Mouse (Mus musculus) kidney, embryonic 16.5 days (tissue): ENCODE data around the gene AI837181. TPM values are rescaled to one million over a fixed set of nuclear protein-coding genes. Genes with fewer than 3 reads are reported as not detected.

ENCODE experiments used
- ATAC-seq: fragments of 200-750 bp; cut with Nextera tagmentation; 2 replicates; pipeline ENCODE4 v1.8.0; 2017; ENCODE audit warnings: moderate TSS enrichment; ENCODE audit not compliant: low FRiP score, low TSS enrichment
- H3K27ac ChIP-seq: fragments of 300-500 bp; sonication (generic); 2 replicates; pipeline ENCODE4 v1.5.1; 2014; ENCODE audit warnings: low read length
- H3K27me3 ChIP-seq: fragments of 300-500 bp; sonication (generic); 2 replicates; pipeline ENCODE4 v1.6.1; 2014; ENCODE audit warnings: low read length, control low read depth, mixed read lengths; ENCODE audit not compliant: insufficient read depth
- H3K36me3 ChIP-seq: fragments of 300-500 bp; sonication (generic); 2 replicates; pipeline ENCODE4 v1.6.1; 2014; ENCODE audit warnings: low read length, control low read depth, mixed read lengths; ENCODE audit not compliant: insufficient read depth
- H3K4me1 ChIP-seq: fragments of 300-500 bp; sonication (generic); 2 replicates; pipeline ENCODE4 v1.6.1; 2014; ENCODE audit warnings: low read length, control low read depth, mixed read lengths; ENCODE audit not compliant: insufficient read depth
- H3K4me2 ChIP-seq: fragments of 300-500 bp; sonication (generic); replicated peaks from 2 replicates; pipeline ENCODE4 v1.6.1; 2014; ENCODE audit warnings: low read depth, low read length
- H3K4me3 ChIP-seq: fragments of 300-500 bp; sonication (generic); 2 replicates; pipeline ENCODE4 v1.5.1; 2014; ENCODE audit warnings: mild to moderate bottlenecking, low read length
- H3K9ac ChIP-seq: fragments of 300-500 bp; sonication (generic); replicated peaks from 2 replicates; pipeline ENCODE4 v1.6.1; 2014; ENCODE audit warnings: low read length
- H3K9me3 ChIP-seq: fragments of 300-500 bp; sonication (generic); 2 replicates; pipeline ENCODE4 v1.6.1; 2016; ENCODE audit warnings: low read length, control low read depth
- WGBS: fragments of 180-500 bp; shearing (Covaris S2); extraction: QIAGEN DNeasy Blood & Tissue Kit; methylation state at CpG from one replicate; pipeline ENCODE4 v1.1.7; 2014; 5-methylcytosine and 5-hydroxymethylcytosine counted together
- polyA plus RNA-seq: library from polyadenylated mRNA; unstranded; fragments of >200 nt; fragmentation: Nextera tagmentation; extraction: Ambion mirVana; gene quantifications from 2 replicates; pipeline ENCODE4 v1.2.1, GENCODE M21; 2015

AI837181 gene
- polyA plus RNA-seq, 1 experiment from 2014 or later: 50.8 TPM

DNA sequence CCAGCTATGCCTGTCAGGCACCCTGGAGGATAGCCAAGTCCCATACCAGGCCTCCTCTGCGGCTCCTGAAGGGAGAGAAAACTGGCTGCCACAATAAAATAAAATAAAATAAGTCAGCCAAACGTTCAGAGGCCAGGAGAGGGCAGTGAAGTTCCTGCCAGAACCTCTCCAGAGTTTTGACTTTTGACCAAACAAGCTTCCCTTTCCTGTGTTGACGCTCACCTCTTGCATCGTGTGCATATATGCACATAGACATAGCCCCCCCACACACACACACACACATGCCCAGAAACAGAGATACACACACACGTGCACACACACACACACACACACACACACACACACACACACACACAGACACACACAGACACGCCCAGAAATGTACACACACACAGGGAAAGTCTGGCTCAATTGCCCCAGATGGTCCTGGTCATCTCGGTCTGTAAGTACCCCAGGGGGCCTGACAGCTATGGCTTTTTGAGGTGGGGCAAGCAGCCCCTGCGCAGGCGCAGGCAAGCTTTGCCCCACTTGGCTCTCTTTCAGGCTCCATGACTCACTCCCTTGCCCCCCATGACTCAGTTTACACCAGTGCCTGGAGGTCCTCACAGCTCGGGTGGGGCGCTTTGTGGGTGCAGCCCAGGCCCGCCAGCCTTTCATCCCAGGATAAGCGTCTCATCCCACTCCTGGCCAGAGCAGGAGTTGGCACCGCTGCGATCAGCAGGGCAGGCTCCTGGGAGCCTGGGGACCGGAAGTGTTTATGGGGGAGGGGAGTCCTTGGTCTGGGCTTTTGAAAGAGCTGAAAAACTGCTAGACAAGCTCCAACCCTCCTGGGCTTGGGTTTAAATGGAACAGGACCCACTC is 8.3 kb downstream of the AI837181 start:
- H3K4me3 ChIP-seq: peak overlapping the region; percentile 42
- H3K36me3 ChIP-seq: no peaks in the 10 kb centered on the region
- H3K4me1 ChIP-seq: peaks cover 15% of the 10 kb centered on the region
- peak overlapping the region; percentile 77 for H3K27ac ChIP-seq
- peak overlapping the region; percentile 67 for H3K9ac ChIP-seq
- H3K4me2 ChIP-seq: peak overlapping the region; percentile 73
- H3K9me3 ChIP-seq: no peaks in the 10 kb centered on the region
- 6% methylated on average over 16 of the region's 16 CpGs for WGBS
- no peaks in the 10 kb centered on the region for H3K27me3 ChIP-seq
- ATAC-seq: peak; percentile 73; the same call in 1 of the 2 replicates

DNA sequence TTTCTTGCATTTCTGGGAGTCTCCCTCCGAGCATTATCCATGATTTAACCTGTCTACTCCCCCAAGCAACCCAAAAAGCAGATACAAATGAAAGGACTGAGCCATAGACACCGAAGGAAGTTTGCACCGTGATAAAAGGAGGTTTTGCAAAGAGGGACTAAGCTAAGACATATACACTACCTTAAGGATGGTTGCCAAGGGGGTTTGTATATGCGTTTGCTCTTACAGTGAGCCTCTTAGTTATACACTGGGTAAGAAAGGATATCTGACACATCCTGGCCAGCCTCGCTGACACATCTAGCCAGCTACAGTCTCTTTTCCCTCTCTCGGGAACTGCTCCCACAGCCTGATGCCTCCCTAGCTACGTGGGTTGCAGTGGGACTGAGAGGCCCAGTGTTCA is 9.0 kb downstream of the AI837181 start:
- no peak overlapping the region for H3K4me3 ChIP-seq
- peak overlapping the region; percentile 77; the same call in 1 of the 2 replicates for H3K27ac ChIP-seq
- H3K27me3 ChIP-seq: no peaks in the 10 kb centered on the region
- peak overlapping the region; percentile 73 for H3K4me2 ChIP-seq
- H3K4me1 ChIP-seq: peaks cover 15% of the 10 kb centered on the region
- no peak for ATAC-seq
- 65% methylated on average over 7 of the region's 7 CpGs for WGBS
- no peaks in the 10 kb centered on the region for H3K36me3 ChIP-seq
- no peaks in the 10 kb centered on the region for H3K9me3 ChIP-seq
- H3K9ac ChIP-seq: peak overlapping the region; percentile 67; the same call in 1 of the 2 replicates

DNA sequence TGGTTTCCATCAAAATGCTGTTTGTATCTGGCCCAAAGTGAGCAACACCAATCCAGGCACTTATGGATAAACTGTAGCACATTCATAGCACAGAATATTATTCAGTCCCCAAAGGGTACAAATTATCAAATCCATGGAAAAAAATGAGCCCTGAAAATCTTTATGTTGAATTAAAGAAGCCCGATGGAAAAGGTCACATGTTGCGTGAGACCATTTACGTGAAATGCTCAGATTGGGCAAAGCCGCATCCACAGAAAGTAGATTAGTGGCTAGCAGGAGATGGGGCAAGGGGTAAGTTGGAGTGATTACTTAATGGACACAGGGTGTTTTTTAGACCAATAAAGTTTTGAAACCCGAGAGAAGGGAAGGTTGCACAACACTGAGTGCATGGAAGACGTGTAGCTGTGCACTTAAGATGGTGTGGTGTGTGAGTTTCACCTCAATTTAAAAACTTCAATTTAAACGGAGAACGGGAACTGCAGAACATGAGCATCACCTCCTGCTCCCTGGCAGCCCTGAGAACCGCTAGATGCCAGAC is 19.5 kb downstream of the AI837181 start:
- Histone ChIP-seq H3K27ac (no peak overlapping the region), H3K9me3 (peaks cover 5% of the 10 kb centered on the region), H3K4me1 (peaks cover 24% of the 10 kb centered on the region), H3K27me3 (peaks cover 29% of the 10 kb centered on the region), H3K4me2 (no peak overlapping the region), H3K36me3 (no peaks in the 10 kb centered on the region), H3K9ac (no peak overlapping the region), H3K4me3 (no peak overlapping the region)
- WGBS: 58% methylated on average over 9 of the region's 9 CpGs
- ATAC-seq: no peak

DNA sequence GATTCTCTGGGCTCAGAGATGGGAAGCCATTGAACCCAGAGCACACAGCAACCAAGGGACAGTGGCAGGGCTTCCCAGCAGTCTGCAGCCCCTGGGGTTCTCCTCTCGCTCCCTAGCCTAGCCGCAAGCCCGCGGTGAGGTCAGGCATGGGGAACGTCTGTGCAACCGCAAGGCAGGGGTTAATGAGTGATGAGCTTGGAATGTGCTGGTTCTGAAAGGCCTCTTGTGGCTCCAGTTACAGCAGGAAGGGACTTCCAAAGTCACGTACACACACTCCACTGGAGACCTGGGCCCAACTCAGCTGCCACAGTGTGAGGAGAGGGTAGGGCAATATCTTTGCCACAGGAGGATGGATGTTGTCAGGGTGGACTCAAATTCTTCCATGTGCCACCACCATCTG is 20.0 kb downstream of the AI837181 start:
- H3K36me3 ChIP-seq: no peaks in the 10 kb centered on the region
- H3K27ac ChIP-seq: no peak overlapping the region
- H3K27me3 ChIP-seq: peaks cover 35% of the 10 kb centered on the region
- no peak overlapping the region for H3K9ac ChIP-seq
- no peak overlapping the region for H3K4me2 ChIP-seq
- ATAC-seq: 0 out of 2 replicates have a peak, but pooled peaks have one; percentile 52
- peaks cover 5% of the 10 kb centered on the region for H3K9me3 ChIP-seq
- peaks cover 24% of the 10 kb centered on the region for H3K4me1 ChIP-seq
- no peak overlapping the region for H3K4me3 ChIP-seq
- WGBS: 14% methylated on average over 7 of the region's 7 CpGs

DNA sequence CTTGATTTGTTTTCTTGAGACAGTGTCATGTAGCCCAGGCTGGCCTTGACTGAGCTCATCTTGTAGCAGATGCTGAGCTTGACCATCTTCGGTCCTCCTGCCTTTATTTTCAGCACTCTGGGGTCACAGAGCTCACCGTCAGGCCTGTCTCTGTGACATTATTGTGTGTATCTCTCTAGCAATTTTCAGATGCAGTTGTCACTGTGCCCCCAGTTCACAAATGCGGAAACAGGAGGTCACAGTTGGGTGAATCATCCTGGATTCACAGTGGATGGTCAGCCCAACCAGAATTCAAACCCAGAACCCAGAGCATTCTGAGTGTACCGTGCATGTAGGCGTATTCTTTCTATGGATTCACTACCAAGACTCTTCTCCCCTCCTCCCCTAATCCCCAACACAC is 20.8 kb downstream of the AI837181 start:
- Histone ChIP-seq H3K9me3 (no peaks in the 10 kb centered on the region; the same call in 1 of the 2 replicates), H3K4me3 (no peak overlapping the region), H3K4me1 (peaks cover 24% of the 10 kb centered on the region), H3K27me3 (peaks cover 35% of the 10 kb centered on the region), H3K4me2 (no peak overlapping the region), H3K9ac (no peak overlapping the region), H3K27ac (no peak overlapping the region), H3K36me3 (no peaks in the 10 kb centered on the region)
- 86% methylated on average over 5 of the region's 5 CpGs for WGBS
- ATAC-seq: no peak

DNA sequence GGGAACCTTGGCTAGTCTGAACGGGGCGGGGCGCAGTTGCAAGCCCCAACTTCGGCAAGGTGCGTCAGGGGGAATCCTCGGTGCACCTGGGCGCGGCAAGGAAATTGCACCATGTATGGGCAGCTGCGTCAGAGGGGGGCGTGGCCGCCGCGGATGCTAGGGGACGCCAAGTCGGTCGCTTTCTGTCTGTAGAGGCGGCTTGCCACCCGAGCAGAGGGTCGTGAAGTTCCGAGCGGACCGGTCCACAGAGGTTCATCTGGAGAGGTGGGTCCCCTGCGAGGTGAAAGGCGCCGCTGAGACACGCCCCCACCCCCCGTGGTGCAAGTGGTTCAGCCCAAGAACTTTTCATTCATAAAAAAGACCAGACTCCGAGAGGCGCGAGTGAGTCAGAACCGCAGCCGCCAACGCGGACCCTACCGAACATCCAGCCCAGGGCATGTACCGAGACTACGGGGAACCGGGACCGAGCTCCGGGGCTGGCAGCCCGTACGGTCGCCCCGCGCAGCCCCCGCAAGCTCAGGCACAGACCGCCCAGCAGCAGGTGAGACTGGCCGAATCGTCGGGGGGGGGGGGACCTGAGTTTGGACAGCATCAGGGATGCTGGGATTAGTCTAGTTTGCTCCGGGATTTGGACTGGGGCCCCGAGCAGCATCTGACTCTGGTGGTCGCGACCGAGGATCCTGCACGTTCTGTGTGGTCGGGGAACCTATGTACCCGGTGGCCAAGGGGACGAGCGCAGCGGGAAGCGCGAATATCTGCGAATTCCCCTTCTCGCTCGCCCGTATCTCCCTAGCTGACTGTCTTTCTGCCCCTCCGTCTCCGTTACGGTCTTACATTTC is 22.8 kb downstream of the AI837181 start, which contains the start of gene Fosl1:
Fosl1 (plus strand) TSS at position 33 of the 839 bp plus-strand sequence.
- WGBS: 0% methylated on average over 68 of the region's 70 CpGs
- Histone ChIP-seq H3K9ac (peak within 1 kb of the TSS; percentile 58), H3K27me3 (peaks cover 35% of the 10 kb centered on the region), H3K4me3 (peak within 1 kb of the TSS; percentile 63), H3K4me1 (peaks cover 24% of the 10 kb centered on the region), H3K4me2 (peak within 1 kb of the TSS; percentile 99), H3K9me3 (no peaks in the 10 kb centered on the region; the same call in 1 of the 2 replicates), H3K27ac (no peak within 1 kb of the TSS), H3K36me3 (no peaks in the 10 kb centered on the region)
- ATAC-seq: peak; percentile 72

DNA sequence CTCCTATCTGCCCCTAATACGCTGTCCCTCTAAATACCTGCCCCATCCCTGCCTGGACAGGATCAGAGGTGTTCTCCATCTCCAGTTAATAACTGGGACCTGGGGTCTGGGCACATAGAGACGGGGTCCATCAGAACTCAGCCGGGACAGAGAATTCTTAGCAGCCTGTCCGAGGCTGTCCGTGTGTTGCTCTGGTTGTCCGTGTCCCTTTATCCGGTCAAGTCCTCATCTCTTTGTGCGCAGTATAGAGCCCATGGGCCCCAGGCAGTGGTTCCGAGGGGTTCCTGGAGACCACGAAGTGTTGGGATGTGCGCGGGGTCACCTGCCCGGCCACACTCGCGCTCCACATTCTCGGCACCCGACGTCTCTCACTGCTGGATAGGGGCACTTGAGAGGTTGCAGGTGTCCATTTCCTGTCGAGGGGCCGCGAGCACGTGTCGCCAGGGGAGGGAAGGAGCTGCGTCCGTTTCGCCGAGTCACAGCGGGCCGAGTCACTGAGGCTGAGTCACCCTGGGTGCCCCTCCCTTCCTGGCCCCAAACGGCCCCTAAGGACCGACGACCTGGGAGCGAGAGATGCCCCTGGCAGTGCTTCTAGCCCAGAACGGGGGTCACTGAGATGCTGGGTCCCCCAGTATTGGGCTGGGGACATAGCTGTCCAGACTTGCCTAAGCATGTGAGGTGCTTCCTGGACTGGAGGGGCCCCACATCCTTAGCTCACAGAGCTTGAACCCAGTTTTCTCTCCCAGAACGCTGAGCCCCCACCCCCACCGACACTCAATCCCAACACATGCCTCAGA is 23.6 kb downstream of the AI837181 start:
- H3K4me3 ChIP-seq: peak overlapping the region; percentile 63
- peaks cover 35% of the 10 kb centered on the region for H3K27me3 ChIP-seq
- peaks cover 24% of the 10 kb centered on the region for H3K4me1 ChIP-seq
- peak overlapping the region; percentile 58; the same call in 1 of the 2 replicates for H3K9ac ChIP-seq
- no peaks in the 10 kb centered on the region; the same call in 1 of the 2 replicates for H3K9me3 ChIP-seq
- H3K4me2 ChIP-seq: peak overlapping the region; percentile 99
- 6% methylated on average over 36 of the region's 36 CpGs for WGBS
- no peak overlapping the region for H3K27ac ChIP-seq
- H3K36me3 ChIP-seq: no peaks in the 10 kb centered on the region
- ATAC-seq: peak; percentile 18; the same call in 1 of the 2 replicates

DNA sequence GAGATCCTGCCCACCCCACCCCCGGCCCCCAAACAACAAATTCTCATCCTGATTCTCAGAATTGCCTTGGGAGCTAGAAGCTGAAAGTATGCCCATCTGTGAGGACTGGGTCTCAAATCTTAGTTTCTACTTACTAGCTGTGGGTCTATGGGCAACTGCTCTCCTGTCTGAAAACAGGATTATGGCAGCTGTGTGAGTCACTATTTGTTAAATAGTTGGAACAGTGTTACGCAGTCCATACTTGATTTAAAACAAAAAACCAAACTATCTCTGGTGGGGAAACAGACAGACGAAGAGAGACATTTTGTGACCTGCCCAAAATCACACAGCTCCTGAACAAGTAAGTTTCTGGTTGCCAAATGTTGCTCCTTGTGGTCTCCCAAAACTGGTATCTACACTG is 24.7 kb downstream of the AI837181 start:
- no peaks in the 10 kb centered on the region for H3K36me3 ChIP-seq
- H3K4me2 ChIP-seq: no peak overlapping the region
- H3K4me1 ChIP-seq: peaks cover 21% of the 10 kb centered on the region
- H3K4me3 ChIP-seq: no peak overlapping the region
- H3K27me3 ChIP-seq: peaks cover 35% of the 10 kb centered on the region
- no peak for ATAC-seq
- 85% methylated on average over 3 of the region's 3 CpGs for WGBS
- no peak overlapping the region for H3K27ac ChIP-seq
- H3K9me3 ChIP-seq: no peaks in the 10 kb centered on the region; the same call in 1 of the 2 replicates
- H3K9ac ChIP-seq: no peak overlapping the region

DNA sequence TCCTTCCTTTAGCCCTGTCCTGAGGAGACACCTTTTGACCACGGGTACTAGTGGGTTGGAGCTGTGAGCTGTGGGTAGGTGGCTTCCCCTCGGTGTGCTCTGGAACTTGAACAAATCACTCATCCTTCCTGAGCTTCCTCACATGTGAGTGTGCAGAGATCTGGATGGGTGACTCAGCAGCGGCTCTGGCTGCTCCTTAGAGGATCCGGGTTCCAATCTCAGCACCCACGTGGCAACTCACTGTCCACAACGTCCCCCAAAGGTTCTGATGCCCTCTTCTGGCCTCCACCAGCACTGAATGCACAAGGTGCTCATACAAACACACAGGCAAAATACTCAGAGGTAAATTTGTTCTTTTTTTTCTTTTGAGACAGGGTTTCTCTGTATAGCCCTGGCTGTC is 26.8 kb downstream of the AI837181 start:
- WGBS: 82% methylated on average over 6 of the region's 6 CpGs
- ATAC-seq: no peak
- Histone ChIP-seq H3K4me1 (peaks cover 36% of the 10 kb centered on the region), H3K9ac (no peak overlapping the region), H3K9me3 (no peaks in the 10 kb centered on the region; the same call in 1 of the 2 replicates), H3K36me3 (no peaks in the 10 kb centered on the region), H3K4me2 (no peak overlapping the region), H3K27ac (no peak overlapping the region), H3K4me3 (no peak overlapping the region), H3K27me3 (peaks cover 31% of the 10 kb centered on the region)
